Mouse (Mus musculus): ENCODE data around the gene Krt18.
"Not testable (repeated sequence)": the region's sequence is repeated elsewhere in the genome, so short reads cannot be mapped to it uniquely, and the experiment has no call there.

Gene Krt18

GRCm38 (mm10) chr15:102065661-102066325 is 37.8 kb downstream of the Krt18 start:
- DNase-seq (ENCODE audit: low spot score): peak; percentile 97

GRCm38 (mm10) chr15:102070476-102071467 is 42.8 kb downstream of the Krt18 start:
- DNase-seq (ENCODE audit: low spot score): no peak

GRCm38 (mm10) chr15:102072963-102073558 is 45.1 kb downstream of the Krt18 start:
- DNase-seq (ENCODE audit: low spot score): no peak

- peak; percentile 100 for DNase-seq (ENCODE audit: low spot score)
Measured at GRCm38 (mm10) chr15:102073559-102074069, 45.6 kb downstream of the Krt18 start, which contains the start of gene Eif4b. Gene Eif4b (plus strand): TSS chr15:102073773.

- DNase-seq (ENCODE audit: low spot score): peak; percentile 82
Measured at GRCm38 (mm10) chr15:102074070-102074731, 46.2 kb downstream of the Krt18 start.

GRCm38 (mm10) chr15:102074876-102075585 is 47.1 kb downstream of the Krt18 start:
- peak; percentile 24 for DNase-seq (ENCODE audit: low spot score)

GRCm38 (mm10) chr15:102077111-102077677 is 49.2 kb downstream of the Krt18 start:
- DNase-seq (ENCODE audit: low spot score): no peak

GRCm38 (mm10) chr15:102079221-102079620 is 51.2 kb downstream of the Krt18 start:
- DNase-seq (ENCODE audit: low spot score): no peak

GRCm38 (mm10) chr15:102079924-102080323 is 51.9 kb downstream of the Krt18 start:
- DNase-seq (ENCODE audit: low spot score): not testable (repeated sequence)

GRCm38 (mm10) chr15:102080429-102080828 is 52.4 kb downstream of the Krt18 start:
- DNase-seq (ENCODE audit: low spot score): no peak

Measured in MN1 (cell line).